24 mouse cellular contexts compared by ENCODE assay signal in genomic region chr11:85805779-85806178, GRCm38 (mm10). TPM values are rescaled to one million over a fixed set of nuclear protein-coding genes. Genes with fewer than 3 reads are reported as not detected.
"Had no signal": no experiment of that assay in that cellular context is flagged by ENCODE, and none has a peak within 500 bp of the region (broad histone marks: within the 10 kb centered on the region; RNA-seq: fewer than 3 reads in every experiment).

No protein-coding gene starts in this region.

- ATAC-seq: intestine, postnatal 0 days; midbrain, embryonic 15.5 days had no signal

- DNase-seq: kidney, adult 2 months; kidney, postnatal 36 days; layer of hippocampus, postnatal 36 days; right cerebral cortex, adult 18-20 months; right cerebral cortex, postnatal 14 days; right cerebral cortex, postnatal 4 days; thymus, adult 2 months; thymus, postnatal 25 days had no signal

- H3K4me1 ChIP-seq: midbrain, embryonic 12.5 days; midbrain, embryonic 15.5 days; neural tube, embryonic 12.5 days; neural tube, embryonic 15.5 days had no signal

- H3K36me3 ChIP-seq: midbrain, embryonic 12.5 days; midbrain, embryonic 15.5 days; neural tube, embryonic 12.5 days; neural tube, embryonic 15.5 days had no signal

- H3K9ac ChIP-seq: midbrain, embryonic 12.5 days; midbrain, embryonic 15.5 days; neural tube, embryonic 12.5 days; neural tube, embryonic 15.5 days had no signal

- H3K27ac ChIP-seq: kidney, postnatal 0 days; left cerebral cortex, adult 2 months; macrophage; midbrain, embryonic 12.5 days; midbrain, embryonic 15.5 days; neural tube, embryonic 12.5 days; neural tube, embryonic 15.5 days; stomach, postnatal 0 days had no signal

- H3K9me3 ChIP-seq: midbrain, embryonic 12.5 days; midbrain, embryonic 15.5 days; neural tube, embryonic 12.5 days; neural tube, embryonic 15.5 days had no signal

- H3K27me3 ChIP-seq: midbrain, embryonic 15.5 days; neural tube, embryonic 12.5 days; neural tube, embryonic 15.5 days had no signal

- H3K4me3 ChIP-seq: left cerebral cortex, adult 2 months; midbrain, embryonic 12.5 days; midbrain, embryonic 15.5 days; neural tube, embryonic 12.5 days; neural tube, embryonic 15.5 days had no signal

- H3K4me2 ChIP-seq: midbrain, embryonic 12.5 days; midbrain, embryonic 15.5 days; neural tube, embryonic 12.5 days; neural tube, embryonic 15.5 days had no signal

RNA-seq across cellular contexts. Expression of gene Tbx2, which starts 26.6 kb away (rescaled TPM):
- polyA plus RNA-seq: macrophage had no signal

RNA-seq across cellular contexts. Expression of gene Gm11444, which starts 44.4 kb away (rescaled TPM):
- polyA plus RNA-seq: intestine, embryonic 14.5 days; intestine, postnatal 0 days; kidney, adult 2 months; kidney, embryonic 14.5 days; kidney, postnatal 0 days; limb, embryonic 11.5 days; limb, embryonic 14.5 days; liver, adult 2 months; macrophage; midbrain, embryonic 12.5 days; midbrain, embryonic 15.5 days; neural tube, embryonic 12.5 days; neural tube, embryonic 15.5 days; stomach, embryonic 14.5 days; stomach, postnatal 0 days; thymus, adult 2 months; urinary bladder, adult 2 months had no signal
